Mouse (Mus musculus): ENCODE data around the gene Npas2. TPM values are rescaled to one million over a fixed set of nuclear protein-coding genes. Genes with fewer than 3 reads are reported as not detected.
A peak's percentile ranks its signal among the peaks of the same experiment; 100 is the strongest.

Npas2 gene
- polyA plus RNA-seq, 1 experiment: 1.8 TPM

GRCm38 (mm10) chr1:39362515-39362893, 169.0 kb downstream of the Npas2 start:
- DNase-seq: peak in 1 of 2 experiments; percentile 3
- TF ChIP-seq CTCF (IDR thresholded peaks at IDR 0.05; ENCODE audit: borderline replicate concordance, insufficient read depth, low read depth, low read length) (no peak), POLR2A (IDR thresholded peaks at IDR 0.05; ENCODE audit: borderline replicate concordance, insufficient read depth, low read length) (no peak)
- H3K27me3 ChIP-seq (ENCODE audit: control insufficient read depth, insufficient read depth, low read length): no peaks in the 10 kb centered on the region
- H3K27ac ChIP-seq (ENCODE audit: insufficient read depth, low read length): no peak overlapping the region
- H3K4me3 ChIP-seq (replicated peaks; ENCODE audit: insufficient read depth, low read depth, low read length): no peak overlapping the region
- no peaks in the 10 kb centered on the region for H3K4me1 ChIP-seq (ENCODE audit: control insufficient read depth, insufficient read depth, low read length)
- 58% methylated on average over 7 of the region's 7 CpGs for whole genome bisulfite sequencing

- Histone ChIP-seq H3K4me1 (ENCODE audit: control insufficient read depth, insufficient read depth, low read length) (no peaks in the 10 kb centered on the region), H3K27me3 (ENCODE audit: control insufficient read depth, insufficient read depth, low read length) (no peaks in the 10 kb centered on the region), H3K4me3 (replicated peaks; ENCODE audit: insufficient read depth, low read depth, low read length) (no peak overlapping the region), H3K27ac (ENCODE audit: insufficient read depth, low read length) (no peak overlapping the region)
- no peak for TF ChIP-seq POLR2A (IDR thresholded peaks at IDR 0.05; ENCODE audit: borderline replicate concordance, insufficient read depth, low read length)
- no peak for TF ChIP-seq CTCF (IDR thresholded peaks at IDR 0.05; ENCODE audit: borderline replicate concordance, insufficient read depth, low read depth, low read length)
- WGBS: 96% methylated on average over 1 of the region's 1 CpGs
- no peak for DNase-seq
Observed at GRCm38 (mm10) chr1:39365562-39365961, 172.0 kb downstream of the Npas2 start.

- DNase-seq: no peak
- 20% methylated on average over 6 of the region's 6 CpGs for WGBS
- TF ChIP-seq CTCF (IDR thresholded peaks at IDR 0.05; ENCODE audit: borderline replicate concordance, insufficient read depth, low read depth, low read length) (no peak), POLR2A (IDR thresholded peaks at IDR 0.05; ENCODE audit: borderline replicate concordance, insufficient read depth, low read length) (no peak)
- no peaks in the 10 kb centered on the region for H3K4me1 ChIP-seq (ENCODE audit: control insufficient read depth, insufficient read depth, low read length)
- no peaks in the 10 kb centered on the region for H3K27me3 ChIP-seq (ENCODE audit: control insufficient read depth, insufficient read depth, low read length)
- peak overlapping the region; percentile 69 for H3K4me3 ChIP-seq (replicated peaks; ENCODE audit: insufficient read depth, low read depth, low read length)
- peak overlapping the region; percentile 30 for H3K27ac ChIP-seq (ENCODE audit: insufficient read depth, low read length)
Observed at GRCm38 (mm10) chr1:39367045-39367444, 173.5 kb downstream of the Npas2 start.

GRCm38 (mm10) chr1:39367601-39368266, 174.2 kb downstream of the Npas2 start, which contains the start of gene Rpl31:
Gene Rpl31 (plus strand): TSS chr1:39367842.
- Histone ChIP-seq H3K4me3 (replicated peaks; ENCODE audit: insufficient read depth, low read depth, low read length) (peak within 1 kb of the TSS; percentile 93), H3K27ac (ENCODE audit: insufficient read depth, low read length) (peak within 1 kb of the TSS; percentile 35), H3K27me3 (ENCODE audit: control insufficient read depth, insufficient read depth, low read length) (no peaks in the 10 kb centered on the region), H3K4me1 (ENCODE audit: control insufficient read depth, insufficient read depth, low read length) (no peaks in the 10 kb centered on the region)
- peak; percentile 68; the same call in 1 of the 2 replicates for TF ChIP-seq POLR2A (IDR thresholded peaks at IDR 0.05; ENCODE audit: borderline replicate concordance, insufficient read depth, low read length)
- no peak for TF ChIP-seq CTCF (IDR thresholded peaks at IDR 0.05; ENCODE audit: borderline replicate concordance, insufficient read depth, low read depth, low read length)
- DNase-seq: peak; percentile 98
- WGBS: under 1% methylated on average over 62 of the region's 62 CpGs

- no peaks in the 10 kb centered on the region for H3K27me3 ChIP-seq (ENCODE audit: control insufficient read depth, insufficient read depth, low read length)
- TF ChIP-seq CTCF (IDR thresholded peaks at IDR 0.05; ENCODE audit: borderline replicate concordance, insufficient read depth, low read depth, low read length): no peak
- TF ChIP-seq POLR2A (IDR thresholded peaks at IDR 0.05; ENCODE audit: borderline replicate concordance, insufficient read depth, low read length): no peak
- H3K27ac ChIP-seq (ENCODE audit: insufficient read depth, low read length): peak overlapping the region; percentile 35
- WGBS: under 1% methylated on average over 34 of the region's 34 CpGs
- DNase-seq: no peak
- no peaks in the 10 kb centered on the region for H3K4me1 ChIP-seq (ENCODE audit: control insufficient read depth, insufficient read depth, low read length)
- H3K4me3 ChIP-seq (replicated peaks; ENCODE audit: insufficient read depth, low read depth, low read length): peak overlapping the region; percentile 93
Observed at GRCm38 (mm10) chr1:39368267-39368841, 174.8 kb downstream of the Npas2 start.

- Histone ChIP-seq H3K27ac (ENCODE audit: insufficient read depth, low read length) (no peak overlapping the region), H3K4me1 (ENCODE audit: control insufficient read depth, insufficient read depth, low read length) (no peaks in the 10 kb centered on the region), H3K27me3 (ENCODE audit: control insufficient read depth, insufficient read depth, low read length) (no peaks in the 10 kb centered on the region), H3K4me3 (replicated peaks; ENCODE audit: insufficient read depth, low read depth, low read length) (no peak overlapping the region)
- peak in 1 of 2 experiments; percentile 4 for DNase-seq
- TF ChIP-seq CTCF (IDR thresholded peaks at IDR 0.05; ENCODE audit: borderline replicate concordance, insufficient read depth, low read depth, low read length): no peak
- TF ChIP-seq POLR2A (IDR thresholded peaks at IDR 0.05; ENCODE audit: borderline replicate concordance, insufficient read depth, low read length): no peak
- WGBS: 92% methylated on average over 6 of the region's 6 CpGs
Observed at GRCm38 (mm10) chr1:39370431-39370830, 176.9 kb downstream of the Npas2 start.

- H3K4me1 ChIP-seq (ENCODE audit: control insufficient read depth, insufficient read depth, low read length): no peaks in the 10 kb centered on the region; the same call in 1 of the 2 replicates
- peak in 1 of 2 experiments; percentile 10 for DNase-seq
- H3K27me3 ChIP-seq (ENCODE audit: control insufficient read depth, insufficient read depth, low read length): no peaks in the 10 kb centered on the region
- WGBS: 55% methylated on average over 8 of the region's 8 CpGs
- H3K27ac ChIP-seq (ENCODE audit: insufficient read depth, low read length): no peak overlapping the region
- H3K4me3 ChIP-seq (replicated peaks; ENCODE audit: insufficient read depth, low read depth, low read length): no peak overlapping the region
- TF ChIP-seq POLR2A (IDR thresholded peaks at IDR 0.05; ENCODE audit: borderline replicate concordance, insufficient read depth, low read length): no peak
- no peak for TF ChIP-seq CTCF (IDR thresholded peaks at IDR 0.05; ENCODE audit: borderline replicate concordance, insufficient read depth, low read depth, low read length)
Observed at GRCm38 (mm10) chr1:39372220-39372843, 178.8 kb downstream of the Npas2 start.
